Mouse (Mus musculus) thymus, postnatal 25 days (tissue): ENCODE data around the gene Smim9.

Source experiments
- DNase-seq: peaks from one replicate; pipeline ENCODE4 v3.0.0; 2022

Gene Smim9

DNA sequence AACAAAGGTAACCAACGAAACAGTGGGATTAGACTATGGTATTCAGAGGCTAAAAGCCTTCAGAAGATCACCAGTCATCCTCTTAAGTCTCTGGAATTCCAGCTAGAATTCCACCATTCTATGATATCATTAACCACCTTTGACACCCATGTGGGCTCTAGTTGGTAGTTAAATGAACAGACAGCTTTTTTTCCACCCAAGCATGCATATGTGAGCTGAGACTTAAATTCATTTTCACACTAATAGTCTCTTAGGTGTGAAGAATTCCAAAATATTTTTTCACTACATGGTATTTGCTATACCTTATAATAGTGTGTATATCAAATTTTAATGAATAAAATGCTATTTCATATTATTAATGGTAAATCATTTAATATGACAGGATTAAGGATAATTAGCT lies at the start of gene Smim9:
TSS of gene Smim9 (minus strand) at position 101 of the 400 bp plus-strand sequence.
- no peak for DNase-seq

DNA sequence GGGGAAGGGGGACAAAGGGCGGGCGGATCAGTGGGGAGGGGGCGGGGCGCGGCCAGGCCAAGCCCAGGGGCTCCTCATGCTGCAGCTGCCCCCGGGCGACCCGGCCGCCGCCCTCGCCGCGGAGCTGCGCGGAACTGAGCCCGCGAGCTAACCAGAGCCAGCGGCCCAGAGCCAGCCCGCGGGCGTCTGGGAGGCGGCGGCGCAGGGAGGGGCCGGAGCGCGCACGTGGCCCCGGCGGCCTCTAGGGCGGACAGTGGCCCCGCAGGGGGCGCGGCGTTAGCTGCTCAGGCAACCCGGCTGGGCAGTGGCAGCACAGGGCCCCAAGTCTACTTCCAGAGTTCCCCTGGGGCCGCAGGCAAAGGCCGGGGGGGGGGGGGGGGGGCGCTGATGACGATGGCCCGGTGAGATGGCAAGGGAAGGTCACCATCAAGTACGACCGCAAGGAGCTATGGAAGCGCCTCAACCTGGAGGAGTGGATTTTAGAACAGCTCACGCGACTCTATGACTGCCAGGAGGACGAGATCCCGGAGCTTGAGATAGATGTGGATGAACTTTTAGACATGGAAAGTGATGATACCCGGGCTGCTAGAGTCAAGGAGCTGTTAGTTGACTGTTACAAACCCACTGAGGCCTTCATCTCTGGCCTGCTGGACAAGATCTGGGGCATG lies 7.9 kb downstream of the Smim9 start:
- peak; percentile 17 for DNase-seq

DNA sequence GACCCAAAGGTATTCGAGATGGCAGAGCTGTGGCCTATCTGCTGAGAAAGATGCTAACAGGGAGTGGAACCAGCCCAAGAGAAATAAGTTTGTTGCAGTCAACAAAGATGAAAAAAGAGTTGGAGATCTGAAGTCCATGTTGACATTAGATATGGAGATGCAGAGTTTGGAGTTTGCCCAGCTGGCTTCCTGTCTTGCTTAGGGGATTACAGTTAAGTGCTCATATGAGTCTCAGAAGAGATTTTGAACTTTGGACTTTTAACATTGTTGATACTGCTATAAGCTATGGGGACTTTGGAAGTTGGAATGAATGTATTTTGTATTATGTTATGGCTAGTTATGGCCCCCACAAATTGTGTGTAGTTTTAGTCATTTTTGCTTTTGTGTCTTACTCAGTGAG lies 11.3 kb downstream of the Smim9 start:
- DNase-seq = no peak

DNA sequence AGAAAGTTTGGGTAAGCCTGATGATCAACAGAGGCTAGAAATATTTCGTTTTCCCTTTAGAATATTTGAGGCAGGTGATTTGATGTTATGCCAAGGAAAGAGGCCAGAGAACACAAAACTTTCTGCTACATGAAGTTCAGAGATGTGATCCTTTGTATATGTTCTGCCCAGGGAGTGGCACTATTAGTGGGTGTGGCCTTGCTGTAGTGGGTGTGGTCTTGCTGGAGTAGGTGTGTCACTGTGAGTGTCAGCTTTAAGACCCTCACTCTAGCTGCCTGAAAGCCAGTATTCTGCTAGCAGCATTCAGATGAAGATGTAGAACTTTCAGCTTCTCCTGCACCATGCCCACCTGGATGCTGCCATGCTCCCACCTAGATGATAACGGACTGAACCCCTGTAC lies 13.3 kb downstream of the Smim9 start:
- DNase-seq = no peak

DNA sequence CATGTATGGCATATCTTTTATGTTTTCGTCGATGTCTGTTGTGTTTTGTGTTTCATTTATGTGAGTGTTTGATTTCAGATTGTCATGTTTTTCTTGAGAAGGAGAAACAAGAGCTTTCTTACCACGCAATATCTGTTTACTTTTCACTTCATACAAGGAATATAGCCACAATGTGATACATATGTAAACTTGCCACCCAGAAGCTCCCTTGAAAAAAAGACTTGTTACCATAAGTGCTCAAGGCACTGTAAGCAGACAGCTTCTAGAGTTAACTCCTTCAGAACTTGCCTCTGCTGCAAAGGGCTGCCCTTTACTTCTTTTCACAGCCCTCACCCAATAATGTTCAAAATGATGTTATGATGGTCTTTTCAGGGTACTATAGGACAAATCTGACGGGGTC lies 15.2 kb downstream of the Smim9 start:
- DNase-seq = no peak

DNA sequence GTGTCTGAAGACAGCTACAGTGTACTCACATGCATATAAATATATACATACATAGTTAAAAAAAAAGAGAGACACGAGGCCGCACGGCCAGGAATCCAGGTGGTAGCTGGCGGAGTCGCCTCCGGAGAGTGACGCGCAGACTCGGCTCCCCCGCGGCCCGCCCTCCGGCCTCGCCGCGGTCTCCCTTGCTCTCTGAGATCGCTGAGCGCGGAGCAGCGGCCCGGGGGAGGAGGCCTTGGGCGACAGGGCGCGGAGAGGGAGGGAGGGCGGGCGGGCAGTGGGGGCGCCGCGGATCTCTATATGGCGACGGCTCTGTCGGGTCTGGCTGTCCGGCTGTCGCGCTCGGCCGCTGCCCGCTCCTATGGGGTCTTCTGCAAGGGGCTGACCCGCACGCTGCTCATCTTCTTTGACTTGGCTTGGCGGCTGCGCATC lies 20.4 kb downstream of the Smim9 start:
- DNase-seq = peak; percentile 37

DNA sequence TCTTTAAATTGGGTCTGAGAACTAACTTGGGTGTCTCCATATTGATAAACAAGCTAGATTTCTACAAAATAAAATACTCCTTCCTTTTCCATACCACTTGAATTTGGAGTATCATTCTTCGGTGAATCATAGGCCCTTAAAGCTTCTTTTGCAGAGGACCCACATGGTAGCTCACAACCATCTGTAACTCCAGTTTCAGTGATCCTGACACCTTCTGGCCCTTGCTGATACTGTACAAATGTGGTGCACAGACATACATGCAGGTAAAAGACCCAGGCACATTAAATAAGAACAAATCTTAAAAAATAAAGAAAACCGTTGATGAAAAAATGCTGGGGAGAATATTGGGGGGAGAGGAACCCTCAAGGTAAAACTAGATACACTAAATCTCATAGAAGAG lies 25.4 kb downstream of the Smim9 start:
- no peak for DNase-seq

DNA sequence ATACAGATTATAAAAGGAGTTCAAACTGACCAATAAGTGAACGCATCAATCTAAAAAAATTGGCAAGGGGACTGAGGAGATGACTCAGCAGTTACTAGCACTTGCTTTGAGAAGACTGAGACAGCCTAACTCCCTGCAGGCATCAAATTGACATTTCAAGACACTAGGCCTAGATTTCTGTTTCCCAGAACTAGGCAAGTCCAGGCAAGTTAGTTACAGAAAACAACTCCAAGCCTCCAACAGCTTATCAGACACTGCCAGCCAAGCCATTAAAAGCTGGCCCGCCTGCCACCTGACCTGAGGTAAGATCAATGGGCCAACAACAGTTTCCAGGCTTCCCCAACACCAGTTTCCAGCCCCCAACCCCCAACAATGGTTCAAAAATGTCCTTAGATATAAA lies 25.8 kb downstream of the Smim9 start:
- no peak for DNase-seq

DNA sequence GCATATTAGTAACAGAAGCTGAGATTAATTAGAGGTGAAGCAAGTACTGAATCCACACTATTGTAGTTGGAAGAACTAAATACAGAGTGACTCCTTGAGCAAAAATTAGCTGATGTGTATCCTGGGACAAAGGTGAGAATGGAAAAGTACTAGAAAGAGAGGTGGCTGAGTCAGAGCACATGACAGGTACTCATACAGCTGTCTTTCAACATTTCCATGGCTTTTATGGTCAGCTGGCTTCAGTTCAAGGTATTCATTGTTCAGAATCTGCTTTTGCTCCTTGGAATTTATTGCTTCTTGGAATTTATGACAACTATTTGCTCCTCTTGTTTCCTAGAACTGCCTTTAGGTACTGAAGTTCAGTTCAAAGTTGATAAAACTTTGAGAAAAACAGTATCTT lies 26.6 kb downstream of the Smim9 start:
- DNase-seq = no peak

DNA sequence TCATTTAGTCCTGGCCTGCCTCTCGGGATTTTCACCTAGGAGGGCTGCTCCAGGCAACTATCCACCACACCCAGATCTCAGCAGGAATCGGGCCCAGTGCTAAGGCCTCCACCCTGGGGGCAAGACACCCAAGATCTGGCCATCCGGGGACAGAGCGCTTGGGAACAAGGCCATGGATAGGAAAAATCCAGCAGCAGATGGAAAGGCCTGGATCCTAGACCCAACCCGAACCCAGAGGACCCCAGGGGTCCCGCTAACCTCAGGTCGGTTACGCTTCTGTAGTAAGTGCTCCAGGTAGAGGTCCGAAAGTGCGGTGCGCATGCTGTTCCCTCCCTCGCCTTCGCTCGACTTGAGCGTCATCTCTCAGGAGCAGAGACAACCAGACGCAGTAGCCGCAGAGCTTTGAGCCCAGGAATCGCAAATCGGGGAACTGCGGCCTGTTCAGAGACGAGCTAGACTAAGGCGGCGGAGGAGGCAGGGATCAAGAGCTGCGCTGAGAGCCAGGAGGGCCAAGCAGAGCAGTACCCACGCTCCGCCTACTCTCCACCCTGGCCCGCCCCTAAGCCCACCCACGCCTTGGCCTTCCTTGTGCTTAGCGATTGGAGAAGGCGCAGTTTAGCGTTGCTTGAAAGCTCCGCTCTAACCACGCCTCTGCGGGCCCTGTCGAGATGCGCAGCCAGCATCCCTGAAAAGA lies 33.0 kb downstream of the Smim9 start, which contains the start of gene Mpp1:
TSS of gene Mpp1 (minus strand) at position 550 of the 694 bp plus-strand sequence.
- peak; percentile 79 for DNase-seq

DNA sequence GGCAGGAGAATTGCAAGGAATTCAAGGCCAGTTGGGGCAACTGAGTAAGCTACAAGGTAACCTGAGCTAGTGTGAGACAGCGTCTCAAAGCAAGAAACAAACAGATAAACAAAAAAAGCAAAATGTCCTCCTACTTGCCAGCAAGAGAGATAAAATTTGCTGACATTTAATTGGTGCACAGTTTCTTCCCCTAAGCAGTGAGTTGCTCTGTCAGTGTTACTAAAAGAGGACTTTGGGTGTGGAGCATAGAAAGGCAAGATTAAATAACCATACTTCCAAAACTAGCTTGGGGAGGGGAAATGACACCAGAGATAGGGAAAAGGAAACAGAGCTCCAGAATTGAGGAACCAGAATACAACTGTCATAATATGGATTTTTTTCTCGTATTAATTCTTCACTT lies 34.1 kb downstream of the Smim9 start:
- peak; percentile 2 for DNase-seq

DNA sequence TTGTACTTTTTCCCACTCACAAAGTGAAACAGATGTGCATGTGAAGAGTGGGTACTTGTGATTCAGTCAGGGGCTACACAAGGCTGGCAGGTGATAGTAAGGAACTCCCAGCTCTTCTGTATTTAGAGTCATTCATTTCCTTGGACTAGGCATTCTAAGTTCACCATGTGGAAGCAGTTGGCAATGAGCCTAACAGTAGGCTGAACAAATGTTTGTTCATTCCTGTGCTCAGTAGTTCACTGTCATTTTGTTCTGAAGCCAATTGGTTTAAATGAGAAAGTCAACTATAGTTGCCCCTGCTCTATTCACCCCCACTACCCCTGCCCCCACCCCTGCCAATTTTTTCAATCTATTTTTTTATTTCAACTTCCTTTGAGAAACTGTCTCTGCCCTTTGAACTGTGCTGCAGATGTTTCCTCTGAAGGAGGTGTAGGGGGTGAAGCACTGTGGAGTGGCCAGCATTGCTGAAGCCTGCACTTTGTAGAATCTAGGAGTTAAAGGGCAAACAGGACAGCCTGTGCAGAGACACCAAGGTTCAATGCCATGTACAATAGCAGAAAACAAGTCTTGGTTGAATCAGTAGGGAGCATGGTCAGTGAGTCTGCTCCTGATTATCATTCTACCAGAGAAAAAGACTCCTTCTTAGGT lies 35.1 kb downstream of the Smim9 start:
- DNase-seq = peak; percentile 23

DNA sequence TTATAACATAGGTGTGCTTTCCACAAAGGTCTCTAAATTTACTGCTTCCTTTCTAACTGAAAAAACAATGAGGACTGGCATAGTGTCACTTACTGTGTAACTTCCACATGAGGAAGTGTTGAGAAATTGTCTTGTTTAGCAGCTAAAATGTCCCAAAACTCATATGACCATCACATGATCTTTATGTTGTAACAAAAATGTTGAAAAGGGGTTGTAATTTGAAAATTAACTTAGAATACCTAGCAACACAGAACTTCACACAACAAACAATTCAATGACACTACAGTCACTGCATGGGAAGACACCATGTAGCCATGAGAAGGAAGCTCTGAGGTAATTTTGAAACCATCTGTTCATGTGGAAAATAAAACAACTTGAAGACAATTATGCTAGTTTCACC lies 36.7 kb downstream of the Smim9 start:
- no peak for DNase-seq

DNA sequence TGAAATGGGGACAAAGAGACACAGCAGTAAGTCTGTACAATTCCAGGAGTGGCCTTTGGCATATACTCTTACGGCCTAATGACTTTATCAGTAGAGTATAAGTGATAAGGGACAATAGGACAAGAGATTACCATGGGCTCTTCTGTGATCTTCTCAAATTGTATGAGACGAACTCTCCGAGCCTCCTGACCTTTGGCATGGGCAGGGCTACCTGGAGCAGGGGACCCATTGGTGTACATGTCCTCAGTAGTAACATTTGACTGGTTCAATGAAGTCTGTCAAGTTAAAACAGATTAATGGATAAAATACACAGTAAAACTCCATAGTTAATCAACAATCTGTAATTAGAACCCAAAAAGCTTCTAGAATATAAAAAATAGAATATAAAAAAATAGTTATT lies 38.0 kb downstream of the Smim9 start:
- DNase-seq = no peak

DNA sequence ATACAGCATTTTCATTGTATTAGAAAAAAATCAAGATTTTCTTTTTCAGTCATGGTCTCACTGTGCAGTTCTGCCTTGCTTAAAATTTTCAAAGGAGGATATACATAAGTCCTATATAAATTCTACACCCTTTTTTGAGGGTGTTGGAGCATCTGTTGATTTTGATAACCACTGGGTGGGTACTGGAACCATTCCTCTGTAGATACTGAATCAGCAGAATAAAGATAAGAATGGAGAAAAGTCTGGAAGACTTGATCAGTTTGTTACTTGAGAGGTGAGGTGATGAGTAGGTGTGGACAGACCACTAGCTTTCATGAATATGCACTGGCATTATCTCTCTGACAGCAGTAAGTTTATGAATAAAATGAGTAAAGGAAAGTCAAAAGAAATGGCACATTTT lies 48.0 kb downstream of the Smim9 start:
- no peak for DNase-seq

DNA sequence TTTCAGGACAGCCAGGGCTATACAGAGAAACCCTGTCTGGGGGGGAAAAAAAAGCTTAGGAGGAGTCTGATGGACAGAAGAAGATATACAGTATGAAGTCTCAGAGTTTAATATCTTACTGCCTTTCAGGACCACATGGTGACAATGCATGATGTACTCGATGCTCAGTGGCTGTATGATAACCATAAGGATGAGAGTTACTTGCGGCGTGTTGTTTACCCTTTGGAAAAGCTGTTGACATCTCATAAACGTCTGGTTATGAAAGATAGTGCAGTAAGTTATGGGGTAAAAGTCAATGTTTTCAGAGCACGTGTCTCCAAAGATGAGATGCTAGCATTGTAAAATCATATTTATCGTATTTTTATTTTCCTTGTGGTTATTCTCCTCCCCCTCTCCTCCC lies 61.3 kb downstream of the Smim9 start:
- DNase-seq = no peak

DNA sequence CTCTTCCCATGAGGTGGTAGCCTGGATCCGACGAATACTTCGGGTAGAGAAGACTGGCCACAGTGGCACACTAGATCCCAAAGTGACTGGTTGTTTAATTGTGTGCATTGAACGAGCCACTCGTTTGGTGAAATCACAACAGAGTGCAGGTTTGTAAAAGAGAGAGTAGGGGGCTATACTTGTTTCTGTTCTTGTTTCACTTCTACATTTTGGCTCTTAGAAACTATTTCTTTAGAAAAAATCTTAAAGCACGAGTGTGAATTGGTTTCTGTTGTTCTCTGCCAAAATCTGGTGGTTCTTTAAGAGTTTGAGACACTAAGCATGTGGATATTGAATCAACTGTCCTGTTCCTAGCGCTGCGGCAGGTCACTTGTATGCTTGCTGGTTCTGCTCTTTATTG lies 64.8 kb downstream of the Smim9 start:
- no peak for DNase-seq

DNA sequence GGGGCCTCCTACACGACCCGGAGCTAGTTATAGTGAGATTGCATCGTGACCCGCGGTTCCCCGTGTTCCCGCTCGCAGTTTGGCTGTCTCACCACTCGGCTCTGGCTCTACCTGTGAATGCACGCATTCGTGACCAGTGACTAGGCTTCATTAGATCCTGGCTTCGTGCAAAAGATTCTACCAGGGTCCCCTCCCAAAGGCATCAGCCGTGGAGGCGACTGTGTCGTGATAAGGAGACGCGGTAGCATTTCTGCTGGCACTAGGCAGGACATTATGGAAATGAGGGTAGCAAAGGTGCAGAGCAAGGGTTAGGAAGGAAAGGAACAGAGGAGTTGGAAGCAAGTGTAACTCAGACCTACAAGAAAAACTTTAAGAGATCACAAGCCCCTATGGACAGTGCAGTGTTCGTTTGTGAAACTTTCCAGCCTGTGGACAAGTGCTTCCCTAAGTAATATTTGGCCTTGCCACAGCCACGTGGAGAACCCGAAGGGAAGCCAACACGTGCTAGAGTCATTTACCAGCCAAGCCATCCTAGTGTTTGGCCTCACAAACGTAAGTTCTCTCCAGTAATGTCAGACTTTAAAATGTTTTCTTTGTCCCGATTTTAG lies 67.3 kb downstream of the Smim9 start:
- no peak for DNase-seq
